Mouse (Mus musculus) forebrain, embryonic 16.5 days (tissue): Measurements from ENCODE around the gene Hid1. TPM values are rescaled to one million over a fixed set of nuclear protein-coding genes. Genes with fewer than 3 reads are reported as not detected.

Experiments
- ATAC-seq: fragments of 200-750 bp; cut with Nextera tagmentation; 2 replicates; pipeline ENCODE4 v1.8.0; 2017; ENCODE audit warnings: mild to moderate bottlenecking, moderate library complexity
- H3K27ac ChIP-seq: fragments of 300-500 bp; sonication (generic); 2 replicates; pipeline ENCODE4 v1.5.1; 2014; ENCODE audit warnings: low read length, control low read depth
- H3K27me3 ChIP-seq: fragments of 300-500 bp; sonication (generic); replicated peaks from 2 replicates; pipeline ENCODE4 v1.6.1; 2014; ENCODE audit warnings: low read length; ENCODE audit not compliant: control insufficient read depth, insufficient read depth
- H3K36me3 ChIP-seq: fragments of 300-500 bp; sonication (generic); 2 replicates; pipeline ENCODE4 v1.6.1; 2014; ENCODE audit not compliant: control insufficient read depth, insufficient read depth
- H3K4me1 ChIP-seq: fragments of 300-500 bp; sonication (generic); replicated peaks from 2 replicates; pipeline ENCODE4 v1.6.1; 2014; ENCODE audit warnings: low read length; ENCODE audit not compliant: control insufficient read depth, insufficient read depth
- H3K4me2 ChIP-seq: fragments of 300-500 bp; sonication (generic); 2 replicates; pipeline ENCODE4 v1.6.1; 2014; ENCODE audit warnings: mild to moderate bottlenecking, low read length, control low read depth
- H3K4me3 ChIP-seq: fragments of 300-500 bp; sonication (generic); replicated peaks from 2 replicates; pipeline ENCODE4 v1.5.1; 2014; ENCODE audit warnings: mild to moderate bottlenecking, low read length, control low read depth
- H3K9ac ChIP-seq: fragments of 300-500 bp; sonication (generic); replicated peaks from 2 replicates; pipeline ENCODE4 v1.6.1; 2014; ENCODE audit warnings: low read depth, low read length, control low read depth
- H3K9me3 ChIP-seq: fragments of 300-500 bp; sonication (generic); 2 replicates; pipeline ENCODE4 v1.6.1; 2016; ENCODE audit warnings: low read length; ENCODE audit not compliant: control insufficient read depth
- WGBS: fragments of 180-500 bp; shearing (Covaris S2); extraction: QIAGEN DNeasy Blood & Tissue Kit; methylation state at CpG from one replicate; pipeline ENCODE4 v1.1.7; 2014; 5-methylcytosine and 5-hydroxymethylcytosine counted together
- polyA plus RNA-seq: library from polyadenylated mRNA; unstranded; fragments of >200 nt; fragmentation: Nextera tagmentation; extraction: Ambion mirVana; gene quantifications from 2 replicates; pipeline ENCODE4 v1.2.1, GENCODE M21; 2015

The Hid1 gene
- polyA plus RNA-seq, 1 experiment from 2014 or later: 58.2 TPM

DNA sequence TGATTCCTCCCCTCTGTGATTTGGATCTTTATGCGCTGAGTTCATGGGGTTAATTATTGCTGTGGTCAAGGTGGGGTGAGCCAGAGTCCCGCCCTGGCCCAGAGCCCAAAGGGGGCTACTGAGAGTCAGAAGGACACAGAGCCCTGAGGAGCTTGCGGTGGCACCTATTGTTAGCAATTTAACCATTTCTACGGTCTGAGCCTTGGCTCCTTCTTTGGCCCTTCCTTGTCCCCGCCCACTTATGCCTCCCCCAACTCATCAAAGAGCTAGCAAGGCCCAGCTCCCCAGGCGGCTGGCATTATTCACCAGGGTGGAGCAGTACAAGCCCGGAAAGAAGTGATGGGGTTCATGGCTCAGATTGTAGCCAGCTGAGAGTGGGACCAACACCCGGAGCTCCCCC lies 60.7 kb downstream of the Hid1 start, which contains the start of gene Otop2:
Gene Otop2, plus strand, starts transcription at position 301 of the 400 bp plus-strand sequence.
- no peak for ATAC-seq
- H3K27me3 ChIP-seq: no peaks in the 10 kb centered on the region
- no peaks in the 10 kb centered on the region for H3K4me1 ChIP-seq
- H3K27ac ChIP-seq: no peak within 1 kb of the TSS
- no peak within 1 kb of the TSS for H3K4me2 ChIP-seq
- no peaks in the 10 kb centered on the region for H3K36me3 ChIP-seq
- WGBS: 8% methylated on average over 8 of the region's 8 CpGs
- H3K9me3 ChIP-seq: no peaks in the 10 kb centered on the region
- H3K9ac ChIP-seq: no peak within 1 kb of the TSS
- H3K4me3 ChIP-seq: no peak within 1 kb of the TSS

DNA sequence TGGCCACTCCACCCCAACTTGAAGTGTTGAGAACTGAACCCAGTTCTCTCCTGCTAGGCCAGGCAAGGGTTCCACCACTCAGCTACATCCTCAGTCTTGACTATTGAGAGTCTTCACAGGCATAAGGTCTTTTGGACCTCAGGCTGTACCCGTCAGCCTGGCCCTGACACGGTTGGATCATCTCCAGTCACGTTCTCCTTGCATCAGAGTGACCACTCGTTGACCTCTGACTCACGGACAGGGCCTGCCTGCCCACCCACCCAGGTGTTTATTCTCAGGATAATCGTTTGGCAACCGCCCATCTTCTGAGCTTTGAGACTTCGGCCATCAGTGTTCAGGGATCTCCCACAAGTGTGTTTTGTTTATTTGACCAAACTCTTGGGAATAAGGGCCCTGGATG lies 64.4 kb downstream of the Hid1 start:
- Histone ChIP-seq H3K27me3 (no peaks in the 10 kb centered on the region), H3K9me3 (no peaks in the 10 kb centered on the region), H3K4me2 (no peak overlapping the region), H3K9ac (no peak overlapping the region), H3K4me1 (no peaks in the 10 kb centered on the region), H3K27ac (no peak overlapping the region), H3K4me3 (no peak overlapping the region), H3K36me3 (no peaks in the 10 kb centered on the region)
- WGBS: 83% methylated on average over 8 of the region's 8 CpGs
- no peak for ATAC-seq

DNA sequence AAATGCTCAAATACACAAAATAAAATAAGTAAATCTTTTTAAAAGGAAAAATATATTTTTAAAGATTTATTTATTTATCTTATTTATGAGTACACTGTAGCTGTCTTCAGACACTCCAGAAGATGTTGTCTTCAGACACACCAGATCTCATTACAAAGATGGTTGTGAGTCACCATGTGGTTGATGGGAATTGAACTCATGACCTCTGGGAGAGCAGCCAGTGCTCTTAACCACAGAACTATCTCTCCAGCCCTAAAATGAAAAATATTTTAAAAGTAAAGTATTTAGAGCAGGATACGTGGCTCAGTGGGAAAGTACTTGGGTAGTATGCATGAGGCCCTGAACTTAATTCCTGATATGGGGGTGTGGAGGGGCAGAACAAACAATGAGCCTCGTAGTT lies 66.2 kb downstream of the Hid1 start:
- Histone ChIP-seq H3K4me2 (no peak overlapping the region), H3K9me3 (no peaks in the 10 kb centered on the region), H3K9ac (no peak overlapping the region), H3K27ac (no peak overlapping the region), H3K36me3 (no peaks in the 10 kb centered on the region), H3K4me3 (no peak overlapping the region), H3K27me3 (no peaks in the 10 kb centered on the region), H3K4me1 (peaks cover 8% of the 10 kb centered on the region; the same call in 1 of the 2 replicates)
- WGBS: 92% methylated on average over 2 of the region's 2 CpGs
- no peak for ATAC-seq

GRCm38 (mm10) chr11:115300745-115301144 lies 66.8 kb downstream of the Hid1 start:
- H3K27ac ChIP-seq: no peak overlapping the region
- no peak overlapping the region for H3K4me3 ChIP-seq
- peaks cover 8% of the 10 kb centered on the region; the same call in 1 of the 2 replicates for H3K4me1 ChIP-seq
- H3K9ac ChIP-seq: no peak overlapping the region
- no peak overlapping the region for H3K4me2 ChIP-seq
- no peaks in the 10 kb centered on the region for H3K36me3 ChIP-seq
- H3K27me3 ChIP-seq: no peaks in the 10 kb centered on the region
- 90% methylated on average over 4 of the region's 4 CpGs for WGBS
- ATAC-seq: no peak
- no peaks in the 10 kb centered on the region for H3K9me3 ChIP-seq

DNA sequence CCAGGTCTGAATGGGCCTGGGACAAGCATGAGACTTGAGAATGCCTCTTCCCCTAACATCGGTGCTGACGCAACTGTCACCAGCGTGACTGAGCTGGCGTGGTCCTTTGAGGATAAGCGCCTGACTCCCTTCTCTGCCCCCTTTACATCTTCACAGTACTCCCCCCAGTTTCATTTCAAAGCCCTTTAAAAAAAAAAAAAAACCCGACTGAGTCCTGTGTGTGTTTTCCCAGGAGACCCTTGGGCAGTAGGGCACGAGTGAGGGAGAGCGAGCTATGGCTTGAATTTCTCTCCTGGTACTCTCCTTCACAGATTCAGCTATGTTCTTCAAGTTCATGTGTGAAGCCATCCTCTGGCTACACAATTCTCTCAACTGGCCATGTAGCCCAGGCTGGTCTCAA lies 69.4 kb downstream of the Hid1 start:
- Histone ChIP-seq H3K4me1 (peaks cover 8% of the 10 kb centered on the region; the same call in 1 of the 2 replicates), H3K27me3 (no peaks in the 10 kb centered on the region), H3K27ac (no peak overlapping the region), H3K4me3 (no peak overlapping the region), H3K9me3 (no peaks in the 10 kb centered on the region), H3K4me2 (no peak overlapping the region), H3K9ac (no peak overlapping the region), H3K36me3 (no peaks in the 10 kb centered on the region)
- ATAC-seq: no peak
- 69% methylated on average over 8 of the region's 8 CpGs for WGBS

Other genes with a start within 250 kb of the Hid1 start
- 0.27 TPM in 1 of 2 replicates, not detected in the other for gene Cd300lf, start 233.8 kb downstream of the Hid1 start, polyA plus RNA-seq
- gene Slc9a3r1, start 204.4 kb downstream of the Hid1 start, polyA plus RNA-seq: 49.9 and 57.3 TPM in 2 replicates
- gene Tmem104, start 180.3 kb downstream of the Hid1 start, polyA plus RNA-seq: 11.0 and 11.2 TPM in 2 replicates
- gene Nat9, start 179.9 kb downstream of the Hid1 start, polyA plus RNA-seq: 20.6 and 24.2 TPM in 2 replicates
- 0.29 and 0.37 TPM in 2 replicates for gene Grin2c, start 100.5 kb downstream of the Hid1 start, polyA plus RNA-seq
- gene Fdxr, start 90.7 kb downstream of the Hid1 start, polyA plus RNA-seq: 23.2 and 26.9 TPM in 2 replicates
- 0.27 and 0.76 TPM in 2 replicates for gene Fads6, start 70.1 kb downstream of the Hid1 start, polyA plus RNA-seq
- gene Otop2, start 60.6 kb downstream of the Hid1 start, polyA plus RNA-seq: 0.24 TPM in 1 of 2 replicates, not detected in the other
- gene Ush1g, start 45.7 kb downstream of the Hid1 start, polyA plus RNA-seq: 0.10 TPM in 2 replicates
- 0.37 TPM in 1 of 2 replicates, not detected in the other for gene Otop3, start 33.0 kb downstream of the Hid1 start, polyA plus RNA-seq
- 16.8 and 18.3 TPM in 2 replicates for gene Cdr2l, start 14.2 kb upstream of the Hid1 start, polyA plus RNA-seq
- 158 and 176 TPM in 2 replicates for gene Mrpl58, start 36.0 kb upstream of the Hid1 start, polyA plus RNA-seq
- gene Atp5h, start 52.2 kb upstream of the Hid1 start, polyA plus RNA-seq: 641 and 688 TPM in 2 replicates
- 18.9 and 20.2 TPM in 2 replicates for gene Kctd2, start 52.4 kb upstream of the Hid1 start, polyA plus RNA-seq
- not detected in 2 replicates for gene Trim80, start 72.8 kb upstream of the Hid1 start, polyA plus RNA-seq
- not detected in 2 replicates for gene Slc16a5, start 94.7 kb upstream of the Hid1 start, polyA plus RNA-seq
- 16.2 and 17.3 TPM in 2 replicates for gene Armc7, start 107.9 kb upstream of the Hid1 start, polyA plus RNA-seq
- gene Nt5c, start 124.1 kb upstream of the Hid1 start, polyA plus RNA-seq: 82.6 and 91.0 TPM in 2 replicates
- gene Jpt1, start 146.6 kb upstream of the Hid1 start, polyA plus RNA-seq: 1,959 and 1,981 TPM in 2 replicates
- gene Sumo2, start 168.5 kb upstream of the Hid1 start, polyA plus RNA-seq: 1,130 and 1,181 TPM in 2 replicates
- gene Nup85, start 196.7 kb upstream of the Hid1 start, polyA plus RNA-seq: 138 and 144 TPM in 2 replicates
- 68.0 and 76.5 TPM in 2 replicates for gene Mrps7, start 236.2 kb upstream of the Hid1 start, polyA plus RNA-seq
- 32.5 and 37.4 TPM in 2 replicates for gene Gga3, start 236.3 kb upstream of the Hid1 start, polyA plus RNA-seq
- gene Mif4gd, start 245.2 kb upstream of the Hid1 start, polyA plus RNA-seq: 9.8 and 12.9 TPM in 2 replicates